Mouse (Mus musculus) right cerebral cortex, postnatal 4 days (tissue): ENCODE results near the gene Stk35.

ENCODE experiments used
- DNase-seq: peaks from one replicate; pipeline ENCODE4 v3.0.0-alpha.2; 2022

The Stk35 gene

GRCm38 (mm10) chr2:129800271-129800903 lies at the start of gene Stk35:
TSS of gene Stk35 (plus strand) at chr2:129800517.
- peak; percentile 85 for DNase-seq

GRCm38 (mm10) chr2:129782046-129782445 lies 18.3 kb upstream of the Stk35 start:
- no peak for DNase-seq

GRCm38 (mm10) chr2:129796501-129796900 lies 3.8 kb upstream of the Stk35 start:
- DNase-seq = no peak

- no peak for DNase-seq
These were observed 2.6 kb upstream of the Stk35 start for GRCm38 (mm10) chr2:129797709-129798108.

- DNase-seq = no peak
These were observed 1.9 kb upstream of the Stk35 start for GRCm38 (mm10) chr2:129798410-129798809.

GRCm38 (mm10) chr2:129800904-129801230 lies 550 bp downstream of the Stk35 start:
- no peak for DNase-seq

- DNase-seq = peak; percentile 94
These were observed 1.1 kb downstream of the Stk35 start for GRCm38 (mm10) chr2:129801231-129802029.

GRCm38 (mm10) chr2:129805486-129805885 lies 5.2 kb downstream of the Stk35 start:
- DNase-seq = no peak

- DNase-seq = no peak
These were observed 6.2 kb downstream of the Stk35 start for GRCm38 (mm10) chr2:129806486-129806885.

- no peak for DNase-seq
These were observed 10.2 kb downstream of the Stk35 start for GRCm38 (mm10) chr2:129810563-129810962.

- no peak for DNase-seq
These were observed 13.7 kb downstream of the Stk35 start for GRCm38 (mm10) chr2:129814033-129814432.

GRCm38 (mm10) chr2:129815076-129815475 lies 14.8 kb downstream of the Stk35 start:
- DNase-seq = no peak

- DNase-seq = no peak
These were observed 17.4 kb downstream of the Stk35 start for GRCm38 (mm10) chr2:129817603-129818257.

GRCm38 (mm10) chr2:129818868-129819267 lies 18.6 kb downstream of the Stk35 start:
- no peak for DNase-seq

- no peak for DNase-seq
These were observed 19.2 kb downstream of the Stk35 start for GRCm38 (mm10) chr2:129819531-129819930.

GRCm38 (mm10) chr2:129819951-129820350 lies 19.6 kb downstream of the Stk35 start:
- no peak for DNase-seq

- DNase-seq = no peak
These were observed 20.7 kb downstream of the Stk35 start for GRCm38 (mm10) chr2:129821021-129821420.

- no peak for DNase-seq
These were observed 21.3 kb downstream of the Stk35 start for GRCm38 (mm10) chr2:129821568-129821967.

- DNase-seq = no peak
These were observed 23.0 kb downstream of the Stk35 start for GRCm38 (mm10) chr2:129823310-129823709.

GRCm38 (mm10) chr2:129824254-129824653 lies 23.9 kb downstream of the Stk35 start:
- no peak for DNase-seq

GRCm38 (mm10) chr2:129826141-129826540 lies 25.8 kb downstream of the Stk35 start:
- no peak for DNase-seq

GRCm38 (mm10) chr2:129832993-129833392 lies 32.7 kb downstream of the Stk35 start:
- DNase-seq = no peak

GRCm38 (mm10) chr2:129834221-129834620 lies 33.9 kb downstream of the Stk35 start:
- DNase-seq = no peak

GRCm38 (mm10) chr2:129834881-129835280 lies 34.6 kb downstream of the Stk35 start:
- DNase-seq = no peak
